Mouse (Mus musculus): ENCODE measurements around the gene Tex30. TPM values are rescaled to one million over a fixed set of nuclear protein-coding genes. Genes with fewer than 3 reads are reported as not detected.

Gene Tex30
- polyA plus RNA-seq (2012; rRNA removed) = 2.7 and 4.5 TPM in 2 replicates

GRCm38 (mm10) chr1:44102259-44102717 lies at the start of gene Tex30:
Gene Tex30 (minus strand): TSS chr1:44102441.

GRCm38 (mm10) chr1:44147563-44148381 lies 45.5 kb upstream of the Tex30 start, which contains the start of gene Ercc5:
Gene Ercc5 (plus strand): TSS chr1:44147744.

DNA sequence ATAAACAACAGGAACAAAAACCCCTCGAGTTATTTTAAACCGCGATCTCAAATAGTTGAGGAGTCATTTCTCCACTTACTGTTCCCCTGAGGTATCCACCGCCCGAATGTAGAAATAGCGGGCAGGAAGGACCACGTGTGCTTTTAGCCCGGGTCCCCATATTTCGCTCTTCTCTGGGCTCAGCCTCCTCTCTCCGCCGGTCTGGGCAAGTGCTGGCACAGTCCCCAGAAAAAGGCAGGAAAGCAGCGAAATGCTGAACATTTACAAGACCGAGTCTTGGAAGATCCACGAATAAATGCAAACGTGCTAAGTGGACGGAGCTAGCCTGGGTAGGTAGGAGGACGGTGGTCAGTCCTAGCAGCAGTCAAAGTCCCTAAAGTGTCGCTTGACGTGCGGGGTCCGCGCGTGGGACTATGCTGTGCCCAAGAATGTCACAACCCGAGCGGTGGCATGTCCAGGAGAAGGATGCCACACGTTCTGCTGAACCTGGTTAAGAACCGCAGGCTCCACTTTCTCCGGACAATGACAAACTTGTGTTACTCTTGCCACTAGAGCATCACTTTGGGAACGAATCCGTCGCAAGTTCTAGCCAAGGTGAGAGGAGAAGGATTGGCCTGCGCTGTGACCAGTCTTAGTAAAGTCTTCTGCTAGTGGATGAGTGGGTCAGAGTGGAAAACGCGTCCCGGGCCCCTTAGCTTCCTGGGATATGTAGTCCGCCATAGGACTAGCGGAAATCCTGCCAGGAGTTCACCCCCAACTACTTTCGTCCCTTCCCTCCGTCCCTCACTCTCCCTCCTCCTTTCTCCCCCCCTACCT lies 16.2 kb upstream of the Tex30 start, which contains the start of the genes Kdelc1 and Bivm:
TSS of gene Kdelc1 (minus strand) at position 570 of the 816 bp plus-strand sequence.
TSS of gene Bivm (plus strand) at position 719 of the 816 bp plus-strand sequence.

GRCm38 (mm10) chr1:44061836-44062235 lies 40.4 kb downstream of the Tex30 start, which contains the start of gene Gm8251:
Gene Gm8251 (minus strand): TSS chr1:44061936.

Other genes starting within 250 kb of the Tex30 start
- 3.0 and 4.3 TPM in 2 replicates for gene Tpp2, start 168.8 kb downstream of the Tex30 start, polyA plus RNA-seq (2012; rRNA removed)
- gene Mettl21c, start 82.4 kb downstream of the Tex30 start, polyA plus RNA-seq (2012; rRNA removed) = not detected in 2 replicates
- gene Gm8251, start 40.5 kb downstream of the Tex30 start, polyA plus RNA-seq (2012; rRNA removed) = not detected in 2 replicates
- 12.3 and 12.5 TPM in 2 replicates for gene Kdelc1, start 16.4 kb upstream of the Tex30 start, polyA plus RNA-seq (2012; rRNA removed)
- 3.3 and 4.1 TPM in 2 replicates for gene Bivm, start 16.5 kb upstream of the Tex30 start, polyA plus RNA-seq (2012; rRNA removed)
- gene Ercc5, start 45.3 kb upstream of the Tex30 start, polyA plus RNA-seq (2012; rRNA removed) = 3.2 and 4.1 TPM in 2 replicates
- not detected in 2 replicates for gene Mettl21e, start 116.5 kb upstream of the Tex30 start, polyA plus RNA-seq (2012; rRNA removed)

All from colon, adult 2 months (tissue).